22 mouse cellular contexts compared by ENCODE assay signal in the genomic region with DNA sequence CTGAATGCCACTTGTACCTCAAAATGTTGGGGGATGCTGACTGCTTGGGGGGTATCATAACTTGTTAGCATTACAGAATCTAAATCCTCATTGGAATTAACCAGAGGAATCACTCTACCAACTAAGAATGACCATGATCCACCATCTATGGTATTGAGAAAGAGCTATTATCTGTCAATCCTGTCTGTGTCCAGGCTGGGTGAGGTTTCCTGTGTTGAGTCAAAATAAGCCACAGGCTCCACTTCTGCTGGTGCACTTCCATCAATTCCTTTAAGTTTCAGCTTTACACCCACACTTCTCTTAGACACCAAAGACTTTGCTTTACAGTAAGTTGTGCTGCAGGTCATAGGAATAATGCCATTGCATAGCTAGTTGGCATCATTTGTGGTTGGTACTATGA. TPM values are rescaled to one million over a fixed set of nuclear protein-coding genes. Genes with fewer than 3 reads are reported as not detected.
DNase-seq lines count a peak whose midpoint lies in the region; ATAC-seq and TF ChIP-seq lines count a peak whose summit lies in the region.
"Had no signal": no experiment of that assay in that cellular context is flagged by ENCODE, and none has a peak within 500 bp of the region (broad histone marks: within the 10 kb centered on the region; RNA-seq: fewer than 3 reads in every experiment).

No protein-coding gene starts in this region.

- H3K27ac ChIP-seq in bone marrow macrophage, adult 2 months (ENCODE audit: insufficient read depth, low read depth, low read length): peak overlapping the region; percentile 20
- H3K27ac ChIP-seq: embryonic facial prominence, embryonic 13.5 days; forebrain, embryonic 12.5 days; heart, embryonic 13.5 days; hindbrain, embryonic 15.5 days had no signal

- peaks cover 46% of the 10 kb centered on the region for H3K4me1 ChIP-seq in bone marrow macrophage, adult 2 months (ENCODE audit: control insufficient read depth, insufficient read depth, low read length)
- H3K4me1 ChIP-seq: embryonic facial prominence, embryonic 13.5 days; forebrain, embryonic 12.5 days; heart, embryonic 13.5 days; hindbrain, embryonic 15.5 days had no signal

- peak; percentile 38 for DNase-seq in lung, postnatal 36 days
- DNase-seq in lung, postnatal 10 days: no peak
- DNase-seq in layer of hippocampus, postnatal 10 days (ENCODE audit: low spot score in 2 of 2): no peak
- no peak for DNase-seq in urinary bladder, postnatal 36 days (ENCODE audit: low spot score in 2 of 2)
- no peak for DNase-seq in kidney, postnatal 4 days
- DNase-seq: adrenal gland, adult 8-10 months; adrenal gland, postnatal 36 days; cerebellum, adult 11 months; cerebellum, adult 8-10 months; cerebellum, postnatal 14 days; gastrocnemius, postnatal 10 days; heart, postnatal 36 days had no signal

- no peak overlapping the region for H3K4me3 ChIP-seq in bone marrow macrophage, adult 2 months (ENCODE audit: insufficient read depth, low read length)
- H3K4me3 ChIP-seq: embryonic facial prominence, embryonic 13.5 days; forebrain, embryonic 12.5 days; heart, embryonic 13.5 days; hindbrain, embryonic 15.5 days had no signal

- TF ChIP-seq POLR2A in bone marrow macrophage, adult 2 months (IDR thresholded peaks at IDR 0.05; ENCODE audit: borderline replicate concordance, low read depth, low read length): no peak

- peak; percentile 64 for ATAC-seq in megakaryocyte, adult 5-6 weeks (ENCODE audit: poor library complexity, severe bottlenecking)
- ATAC-seq: forebrain, embryonic 16.5 days had no signal

- no peak for TF ChIP-seq CTCF in bone marrow macrophage, adult 2 months (IDR thresholded peaks at IDR 0.05; ENCODE audit: low read depth, low read length)

RNA-seq across cellular contexts. Expression of gene Lilrb4a, which starts 30.7 kb away (rescaled TPM):
- polyA plus RNA-seq in bone marrow macrophage, adult 2 months (2012; ENCODE audit: insufficient read depth, insufficient read length, missing spikeins): 1,169 and 1,255 TPM in 2 replicates
- total RNA-seq in megakaryocyte, adult 5-6 weeks (2015): 925 and 1,007 TPM in 2 replicates
- 681 and 727 TPM in 2 replicates for total RNA-seq in megakaryocyte, adult 5-6 weeks (2017)
- under 1 TPM in 1 of 2 experiments, not detected in 1; 0.13 TPM for total RNA-seq in layer of hippocampus, postnatal 10 days (2021)
- total RNA-seq: ES-E14 had no signal

RNA-seq across cellular contexts. Expression of gene Lilr4b, which starts 41.0 kb away (rescaled TPM):
- 1,083 and 1,286 TPM in 2 replicates for polyA plus RNA-seq in bone marrow macrophage, adult 2 months (2012; ENCODE audit: insufficient read depth, insufficient read length, missing spikeins)
- total RNA-seq in megakaryocyte, adult 5-6 weeks (2015): 418 and 485 TPM in 2 replicates
- total RNA-seq in megakaryocyte, adult 5-6 weeks (2017): 237 and 284 TPM in 2 replicates
- total RNA-seq in layer of hippocampus, postnatal 10 days (2021): under 1 TPM in 1 of 2 experiments, not detected in 1; 0.18 TPM
- polyA plus RNA-seq: forebrain, embryonic 12.5 days; forebrain, embryonic 16.5 days; hindbrain, embryonic 11.5 days had no signal

RNA-seq across cellular contexts. Expression of gene Gm49339, which starts 41.0 kb away (rescaled TPM):
- polyA plus RNA-seq in bone marrow macrophage, adult 2 months (2012; ENCODE audit: insufficient read depth, insufficient read length, missing spikeins): 444 and 484 TPM in 2 replicates
- total RNA-seq in megakaryocyte, adult 5-6 weeks (2015): 18.4 and 53.3 TPM in 2 replicates
- total RNA-seq in megakaryocyte, adult 5-6 weeks (2017): 25.7 and 36.4 TPM in 2 replicates
- not detected for total RNA-seq in layer of hippocampus, postnatal 10 days (2021)
- total RNA-seq: ES-E14 had no signal
- polyA plus RNA-seq: brain, embryonic 14.5 days; forebrain, embryonic 16.5 days; hindbrain, embryonic 15.5 days had no signal

Comparison
In these comparisons a context has a peak if more than half of its experiments do, and no peak if none do; other contexts are left out.
1. RNA of gene Lilrb4a, which starts 30.7 kb away (total RNA-seq): 681 to 1,007 TPM in megakaryocyte, adult 5-6 weeks; 0.13 TPM in layer of hippocampus, postnatal 10 days; every median in the first group is over 100 times any median in the second.
2. RNA of gene Lilr4b, which starts 41.0 kb away (total RNA-seq): 237 to 485 TPM in megakaryocyte, adult 5-6 weeks; 0.18 TPM in layer of hippocampus, postnatal 10 days; every median in the first group is over 100 times any median in the second.
3. RNA of gene Gm49339, which starts 41.0 kb away (total RNA-seq): 18.4 to 53.3 TPM in megakaryocyte, adult 5-6 weeks; not detected in layer of hippocampus, postnatal 10 days; every median in the first group is over 10 times any median in the second.